ENCODE assay signal across 17 mouse cellular contexts in genomic region chr9:50835068-50835705, GRCm38 (mm10). TPM values are rescaled to one million over a fixed set of nuclear protein-coding genes. Genes with fewer than 3 reads are reported as not detected.
DNase-seq lines count a peak whose midpoint lies in the region; ATAC-seq lines count a peak whose summit lies in the region.
"Had no signal": no experiment of that assay in that cellular context is flagged by ENCODE, and none has a peak within 500 bp of the region (broad histone marks: within the 10 kb centered on the region; RNA-seq: fewer than 3 reads in every experiment).

No protein-coding gene starts in this region.

- no peak overlapping the region for H3K4me2 ChIP-seq in kidney, embryonic 15.5 days
- H3K4me2 ChIP-seq: forebrain, embryonic 15.5 days; limb, embryonic 15.5 days; midbrain, embryonic 13.5 days; neural tube, embryonic 12.5 days had no signal

- no peak overlapping the region for H3K27ac ChIP-seq in kidney, embryonic 15.5 days
- H3K27ac ChIP-seq: forebrain, embryonic 15.5 days; heart, adult 2 months; left cerebral cortex, adult 2 months; limb, embryonic 15.5 days; midbrain, embryonic 13.5 days; neural tube, embryonic 12.5 days had no signal

- WGBS in kidney, embryonic 15.5 days, result 83% methylated on average over 10 of the region's 10 CpGs

- no peak for ATAC-seq in kidney, embryonic 15.5 days (replicated peaks; ENCODE audit: low FRiP score)
- ATAC-seq: forebrain, embryonic 15.5 days; midbrain, embryonic 13.5 days had no signal

- H3K9ac ChIP-seq in kidney, embryonic 15.5 days, result no peak overlapping the region
- H3K9ac ChIP-seq: forebrain, embryonic 15.5 days; limb, embryonic 15.5 days; midbrain, embryonic 13.5 days; neural tube, embryonic 12.5 days had no signal

- peaks cover 30% of the 10 kb centered on the region for H3K36me3 ChIP-seq in kidney, embryonic 15.5 days
- H3K36me3 ChIP-seq: forebrain, embryonic 15.5 days had no signal

- H3K4me3 ChIP-seq in kidney, embryonic 15.5 days (replicated peaks), result no peak overlapping the region
- H3K4me3 ChIP-seq: forebrain, embryonic 15.5 days; heart, adult 2 months; left cerebral cortex, adult 2 months; limb, embryonic 15.5 days; midbrain, embryonic 13.5 days; neural tube, embryonic 12.5 days had no signal

- peak; percentile 46 for DNase-seq in gastrocnemius, adult 18-20 months (ENCODE audit: low spot score)
- DNase-seq in gastrocnemius, postnatal 36 days, result no peak
- DNase-seq in NIH3T3 (ENCODE audit: low read depth), result peak; percentile 25
- peak; percentile 23 for DNase-seq in fibroblast of lung, adult 2 months (ENCODE audit: low read depth)
- DNase-seq in lung, postnatal 14 days, result peak; percentile 72
- DNase-seq in left cerebral cortex, adult 9 months (ENCODE audit: low spot score in 2 of 2), result no peak
- no peak for DNase-seq in kidney, adult 8-10 months
- DNase-seq: cerebellum, postnatal 14 days; heart, postnatal 36 days; kidney, postnatal 14 days had no signal

- no peaks in the 10 kb centered on the region for H3K27me3 ChIP-seq in kidney, embryonic 15.5 days
- H3K27me3 ChIP-seq: forebrain, embryonic 15.5 days; limb, embryonic 15.5 days; midbrain, embryonic 13.5 days; neural tube, embryonic 12.5 days had no signal

- H3K9me3 ChIP-seq in kidney, embryonic 15.5 days (replicated peaks), result no peaks in the 10 kb centered on the region
- H3K9me3 ChIP-seq: forebrain, embryonic 15.5 days; limb, embryonic 15.5 days; midbrain, embryonic 13.5 days; neural tube, embryonic 12.5 days had no signal

- H3K4me1 ChIP-seq in kidney, embryonic 15.5 days, result peaks cover 3% of the 10 kb centered on the region; the same call in 1 of the 2 replicates
- H3K4me1 ChIP-seq: forebrain, embryonic 15.5 days; limb, embryonic 15.5 days; midbrain, embryonic 13.5 days; neural tube, embryonic 12.5 days had no signal

- intact Hi-C loops in gastrocnemius, postnatal 36 days (cut with DNase I), result no loop called here

RNA-seq across cellular contexts. Expression of gene Ppp2r1b, which starts 9.9 kb away (rescaled TPM):
- total RNA-seq in gastrocnemius, adult 18-20 months (2021), result 1 to 10 TPM; 4.3 to 5.4 TPM
- total RNA-seq in gastrocnemius, postnatal 36 days (2021), result 1 to 10 TPM; 4.9 to 5.9 TPM
- 74.8 and 75.6 TPM in 2 replicates for polyA plus RNA-seq in kidney, embryonic 15.5 days (2015; fragmentation: Nextera tagmentation; extraction: Ambion mirVana)

RNA-seq across cellular contexts. Expression of gene 1110032A03Rik, which starts 59.9 kb away (rescaled TPM):
- total RNA-seq in gastrocnemius, adult 18-20 months (2021), result 10 to 100 TPM; 13.7 to 18.9 TPM
- 10 to 100 TPM in 1 of 2 experiments, 1 to 10 TPM in 1; 9.8 to 11.2 TPM for total RNA-seq in gastrocnemius, postnatal 36 days (2021)
- polyA plus RNA-seq in kidney, embryonic 15.5 days (2015; fragmentation: Nextera tagmentation; extraction: Ambion mirVana), result 30.1 and 35.0 TPM in 2 replicates

Comparison
In these comparisons a context has a peak if more than half of its experiments do, and no peak if none do; other contexts are left out.
1. DNase-seq: peak in gastrocnemius, adult 18-20 months (single experiment), NIH3T3 (single experiment), fibroblast of lung, adult 2 months (single experiment) and lung, postnatal 14 days (single experiment); none in gastrocnemius, postnatal 36 days (0 of 2), left cerebral cortex, adult 9 months (0 of 2) and kidney, adult 8-10 months (0 of 2).